Mouse (Mus musculus): ENCODE results near the gene Thbs3. TPM values are rescaled to one million over a fixed set of nuclear protein-coding genes. Genes with fewer than 3 reads are reported as not detected.
A peak's percentile ranks its signal among the peaks of the same experiment; 100 is the strongest.

Gene Thbs3
- total RNA-seq, 2 experiments from 2014 or later: 6.4 to 10.2 TPM

DNA sequence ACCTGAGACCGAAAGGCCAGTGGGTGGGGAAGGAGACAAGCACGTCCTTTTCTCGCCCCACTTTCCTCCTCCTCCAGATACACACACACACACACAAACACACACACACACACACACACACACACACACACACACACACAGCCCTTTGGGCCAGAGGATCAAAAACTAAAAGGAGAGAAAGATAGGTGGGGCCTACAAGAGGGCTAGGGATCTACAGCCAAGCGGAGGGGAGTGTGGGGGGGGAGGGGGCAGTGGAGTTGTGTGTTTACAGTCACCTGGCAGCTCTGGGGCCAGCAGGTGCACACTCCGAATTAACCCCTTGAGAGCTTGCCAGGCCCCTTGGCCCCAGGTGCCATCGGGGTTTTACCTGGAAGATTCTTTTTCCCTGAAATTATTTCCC, 17.6 kb downstream of the Thbs3 start:
- intact Hi-C loops (cut with DNase I): no loop called here
- no peak overlapping the region for H3K4me3 ChIP-seq
- TF ChIP-seq CTCF (IDR thresholded peaks at IDR 0.05): no peak

DNA sequence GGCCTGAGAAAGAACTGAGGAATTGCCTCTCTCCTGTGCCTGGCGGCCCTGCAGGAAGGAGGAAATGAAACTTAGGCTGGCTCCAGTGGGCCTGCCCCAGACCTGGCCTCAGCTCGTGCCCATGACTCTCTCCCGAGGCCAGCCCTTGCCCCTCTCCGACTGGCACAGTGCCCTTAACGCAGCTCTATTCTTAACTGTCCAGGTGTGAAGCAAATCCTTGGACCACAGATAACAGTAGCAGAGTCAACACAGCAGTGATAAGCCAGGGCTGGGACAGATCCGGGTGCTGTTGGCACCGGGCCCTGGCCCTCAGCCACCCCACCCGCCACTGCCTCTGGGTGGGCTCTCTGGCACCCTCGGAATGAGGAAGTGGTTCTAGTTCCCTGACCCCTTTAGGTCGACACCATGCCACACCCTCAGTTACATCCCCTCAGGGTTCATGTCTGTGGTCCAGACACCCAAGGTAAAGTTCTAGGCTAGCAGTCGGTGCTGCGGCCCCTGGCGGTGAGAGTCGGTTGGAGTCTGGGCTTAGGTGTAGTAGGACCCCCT, 18.7 kb downstream of the Thbs3 start:
- no peak for TF ChIP-seq CTCF (IDR thresholded peaks at IDR 0.05)
- intact Hi-C loops (cut with DNase I): no loop called here
- no peak overlapping the region for H3K4me3 ChIP-seq
- no peak overlapping the region for H3K27ac ChIP-seq
- DNase-seq: no peak

More for the DNA sequence above, 17.6 kb downstream of the Thbs3 start:
- H3K27ac ChIP-seq: no peak overlapping the region
- no peak for DNase-seq

DNA sequence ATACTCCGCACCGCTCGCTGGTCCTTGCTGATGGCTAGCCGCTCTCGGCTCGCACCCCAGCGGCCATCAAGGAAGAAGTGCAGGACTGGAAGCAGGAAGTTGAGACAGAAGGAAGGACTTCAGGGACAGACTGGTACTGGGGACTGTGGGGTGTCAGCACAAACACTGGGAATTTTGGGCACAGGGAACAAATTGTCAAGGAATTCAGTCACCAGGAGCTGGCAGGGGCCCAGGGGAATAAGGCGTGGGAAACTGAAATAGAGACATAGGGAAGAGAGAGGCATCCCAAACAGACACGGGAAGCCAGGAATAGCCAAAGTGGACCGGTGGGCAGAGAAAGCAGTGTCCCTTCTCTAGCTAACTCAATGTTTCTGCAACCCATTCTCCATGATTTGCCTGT, 21.5 kb downstream of the Thbs3 start:
- Histone ChIP-seq H3K4me3 (no peak overlapping the region), H3K27ac (no peak overlapping the region)
- intact Hi-C loops (cut with DNase I): no loop called here
- TF ChIP-seq CTCF (IDR thresholded peaks at IDR 0.05): no peak
- DNase-seq: no peak

DNA sequence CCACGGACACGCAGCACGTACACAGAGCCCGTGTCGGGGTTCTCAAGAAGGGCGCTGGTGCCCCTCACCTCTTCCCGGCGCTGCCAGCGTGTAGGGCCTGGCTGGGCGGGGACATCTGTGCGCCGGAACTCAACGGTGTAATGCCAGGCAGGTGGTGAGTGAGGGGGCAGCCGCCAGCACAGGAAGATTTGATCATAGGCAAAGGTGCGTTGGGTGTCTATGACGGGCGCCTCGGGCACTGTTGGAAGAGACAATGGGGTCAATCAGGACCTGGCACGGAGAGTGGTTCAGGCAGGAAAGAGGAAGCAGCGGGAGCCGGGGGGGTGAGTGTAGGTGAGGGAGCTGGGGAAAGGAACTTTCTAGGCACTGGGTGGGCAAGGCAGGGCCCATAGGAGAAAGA, 22.7 kb downstream of the Thbs3 start:
- no peak overlapping the region for H3K4me3 ChIP-seq
- no peak overlapping the region for H3K27ac ChIP-seq
- DNase-seq: no peak
- intact Hi-C loops (cut with DNase I): no loop called here
- TF ChIP-seq CTCF (IDR thresholded peaks at IDR 0.05): no peak

DNA sequence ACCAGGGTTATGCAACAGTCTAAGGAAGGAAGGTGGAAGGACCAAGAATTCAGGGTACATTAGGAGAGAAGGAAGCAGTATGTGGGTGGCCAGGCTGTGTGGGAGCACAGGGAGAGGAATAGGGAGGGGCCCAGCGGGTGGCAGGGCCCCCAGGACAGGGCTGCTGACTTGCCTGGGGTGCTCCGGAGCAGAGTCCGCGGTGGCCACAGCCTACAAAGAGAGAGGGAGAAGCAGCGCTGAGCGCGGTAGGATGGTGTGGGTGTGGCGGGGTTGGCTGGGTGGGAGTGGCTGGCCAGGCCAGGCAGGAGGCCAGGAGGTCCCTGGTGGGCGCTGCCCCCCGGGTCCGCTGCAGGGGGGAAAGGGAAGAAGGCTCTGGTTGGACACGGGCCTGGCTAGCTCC, 23.5 kb downstream of the Thbs3 start:
- intact Hi-C loops (cut with DNase I): no loop called here
- Histone ChIP-seq H3K27ac (no peak overlapping the region), H3K4me3 (no peak overlapping the region)
- DNase-seq: no peak
- TF ChIP-seq CTCF (IDR thresholded peaks at IDR 0.05): no peak

DNA sequence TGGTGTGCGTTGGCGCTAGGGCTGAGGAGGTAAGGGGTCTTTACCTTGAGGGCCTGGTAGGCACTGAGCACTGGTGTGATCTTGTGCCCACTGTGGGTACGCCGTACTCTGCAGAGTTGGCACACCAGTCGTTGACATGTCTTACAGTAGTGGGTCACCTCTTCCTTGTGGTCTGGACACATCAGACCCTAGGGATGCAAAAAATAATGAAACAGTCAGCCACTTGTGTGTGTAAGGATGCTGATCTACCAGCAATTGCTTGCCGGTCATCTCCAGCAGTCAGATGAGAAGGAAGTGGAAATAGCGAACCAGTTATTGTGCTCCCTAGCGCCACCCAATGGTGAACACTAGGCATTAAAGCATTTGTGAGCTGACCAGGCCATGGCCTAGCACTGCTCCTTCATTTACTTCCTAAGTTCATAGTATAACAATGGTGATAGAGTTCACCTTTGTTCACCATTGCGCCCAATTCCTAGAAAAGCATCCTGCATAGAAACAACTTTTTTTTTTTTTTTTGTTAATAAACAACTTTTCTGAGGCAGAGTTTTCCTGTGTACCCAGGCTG, 27.4 kb downstream of the Thbs3 start:
- intact Hi-C loops (cut with DNase I): no loop called here
- TF ChIP-seq CTCF (IDR thresholded peaks at IDR 0.05): peak; percentile 71
- Histone ChIP-seq H3K4me3 (no peak overlapping the region), H3K27ac (no peak overlapping the region)
- DNase-seq: peak; percentile 63

DNA sequence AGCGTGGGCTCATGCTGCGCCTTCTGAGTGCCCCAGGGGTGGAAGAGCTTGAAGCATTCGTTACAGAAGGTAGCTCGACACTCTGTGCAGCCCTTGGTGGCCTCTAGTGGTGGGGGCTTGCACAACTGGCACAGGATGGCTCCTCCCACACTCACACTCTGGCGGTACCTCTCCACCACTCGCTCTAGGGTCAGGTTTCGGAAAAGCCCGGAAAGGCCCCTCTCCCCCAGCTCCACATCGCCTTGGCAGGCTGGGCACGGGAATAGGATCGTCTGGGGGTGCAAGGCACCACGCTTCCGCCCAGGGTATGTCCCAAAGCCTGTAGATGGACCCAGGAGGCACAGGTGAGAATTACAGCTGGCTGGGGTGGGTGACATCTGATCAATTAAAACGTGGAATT, 28.6 kb downstream of the Thbs3 start:
- DNase-seq: no peak
- no peak overlapping the region for H3K27ac ChIP-seq
- TF ChIP-seq CTCF (IDR thresholded peaks at IDR 0.05): peak; percentile 40
- intact Hi-C loops (cut with DNase I): no loop called here
- no peak overlapping the region for H3K4me3 ChIP-seq

DNA sequence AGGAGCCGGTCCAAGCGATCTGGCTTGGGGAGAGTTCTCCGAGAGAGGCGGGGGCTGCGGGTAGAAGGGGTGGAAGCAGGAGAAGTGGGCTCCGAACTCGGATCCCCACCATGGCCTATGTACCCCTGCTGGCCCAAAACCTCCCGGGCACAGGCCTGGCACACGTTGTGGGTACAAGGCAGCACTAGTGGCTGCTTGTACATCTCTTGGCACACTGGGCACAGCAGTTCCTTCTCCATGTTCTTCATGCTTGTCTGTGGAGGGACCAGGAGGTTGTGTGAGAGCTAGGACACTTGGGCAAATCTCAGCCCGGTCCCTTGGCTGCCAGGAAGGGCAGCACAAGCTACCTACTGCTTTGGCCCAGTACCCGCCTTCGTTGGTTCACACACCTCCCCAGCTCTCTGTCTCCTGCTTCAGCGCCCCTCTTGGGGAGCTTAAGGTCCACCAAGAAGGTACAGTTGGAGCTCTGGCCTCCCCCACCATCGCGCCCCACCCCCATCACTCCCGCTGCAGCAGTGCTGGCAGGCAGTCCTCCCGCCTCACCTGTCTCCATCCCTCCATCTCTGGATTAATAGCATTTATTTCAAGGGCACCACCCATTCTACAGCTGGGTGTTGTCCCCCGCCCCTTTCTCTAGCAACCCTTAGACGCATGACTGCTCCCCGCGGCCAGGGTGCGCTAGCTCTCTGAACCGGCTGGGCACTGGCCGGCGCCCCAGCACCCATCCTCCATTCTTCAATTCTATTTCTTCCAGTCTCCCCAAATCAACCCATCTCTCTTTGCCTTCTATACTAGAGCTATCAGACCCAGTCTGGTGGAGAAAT, 29.4 kb downstream of the Thbs3 start:
- intact Hi-C loops (cut with DNase I): no loop called here
- Histone ChIP-seq H3K4me3 (peak overlapping the region; percentile 90), H3K27ac (no peak overlapping the region)
- no peak for DNase-seq
- TF ChIP-seq CTCF (IDR thresholded peaks at IDR 0.05): peak; percentile 25; the same call in 1 of the 2 replicates

DNA sequence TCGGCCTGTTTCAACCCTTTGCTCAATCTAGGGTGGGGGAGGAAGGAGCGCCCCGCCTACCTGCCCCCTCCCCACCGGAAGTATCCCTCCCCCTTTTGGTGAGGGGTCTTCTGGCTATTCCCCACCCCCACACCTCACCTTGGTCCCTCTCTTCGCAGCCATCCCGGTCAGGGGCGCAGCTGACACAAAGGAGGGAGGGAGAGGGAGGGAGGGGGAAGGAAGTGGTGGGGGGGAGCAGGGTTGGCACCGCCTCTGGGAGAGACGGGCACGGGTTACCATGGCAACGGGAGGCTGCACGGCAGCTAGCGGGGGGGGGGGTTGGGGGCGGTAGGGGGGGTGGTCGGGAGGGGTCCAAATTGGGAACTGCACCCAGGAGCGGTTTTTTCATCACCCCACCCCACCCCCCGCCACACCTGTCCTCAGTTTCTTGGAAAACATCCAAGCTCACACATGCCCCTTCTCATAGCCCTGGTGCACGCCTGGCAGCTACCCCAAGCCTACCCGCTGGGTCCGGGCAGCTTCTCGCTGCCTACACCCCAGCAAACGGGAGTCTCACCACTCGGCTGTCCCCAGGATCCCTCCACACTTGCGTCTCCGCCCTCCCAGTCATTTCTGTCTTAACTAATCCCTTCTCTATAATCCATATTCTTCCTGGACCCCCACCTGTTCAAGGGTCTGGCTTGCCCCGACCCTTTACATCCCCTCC, 30.2 kb downstream of the Thbs3 start:
- Histone ChIP-seq H3K27ac (peak overlapping the region; percentile 93), H3K4me3 (peak overlapping the region; percentile 90)
- intact Hi-C loops (cut with DNase I): no loop called here
- no peak for TF ChIP-seq CTCF (IDR thresholded peaks at IDR 0.05)
- no peak for DNase-seq

DNA sequence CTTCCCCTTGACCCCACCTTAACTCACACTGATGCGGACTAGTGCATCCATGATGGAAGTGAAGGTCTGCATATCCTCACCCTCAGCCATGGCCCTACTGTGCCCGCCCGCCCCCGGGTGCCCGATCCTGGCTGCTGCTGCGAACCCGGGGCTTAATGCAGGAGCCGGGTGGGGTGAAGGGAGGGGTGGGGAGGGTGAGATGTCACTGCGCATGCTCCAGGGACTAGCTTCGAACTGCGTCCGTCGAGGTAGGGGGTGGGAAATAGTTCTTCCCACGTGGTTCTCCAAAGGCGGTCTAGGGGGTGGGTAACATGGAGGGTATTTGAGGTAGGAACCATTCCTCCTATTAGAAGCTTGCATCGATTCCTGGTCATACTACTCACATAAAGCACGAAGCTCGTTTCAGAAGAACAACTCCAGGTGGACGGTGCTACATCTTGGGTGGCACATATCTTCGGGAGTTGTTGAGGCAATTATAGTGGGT, 30.8 kb downstream of the Thbs3 start, which contains the start of gene Krtcap2:
TSS of gene Krtcap2 (plus strand) at position 279 of the 484 bp plus-strand sequence.
- Histone ChIP-seq H3K4me3 (peak within 1 kb of the TSS; percentile 90), H3K27ac (peak within 1 kb of the TSS; percentile 93)
- intact Hi-C loops (cut with DNase I): loop anchor here (2.0 kb wide), 1 partner anchor 63 kb away; no protein-coding TSS in a partner anchor
- DNase-seq: no peak
- no peak for TF ChIP-seq CTCF (IDR thresholded peaks at IDR 0.05)

DNA sequence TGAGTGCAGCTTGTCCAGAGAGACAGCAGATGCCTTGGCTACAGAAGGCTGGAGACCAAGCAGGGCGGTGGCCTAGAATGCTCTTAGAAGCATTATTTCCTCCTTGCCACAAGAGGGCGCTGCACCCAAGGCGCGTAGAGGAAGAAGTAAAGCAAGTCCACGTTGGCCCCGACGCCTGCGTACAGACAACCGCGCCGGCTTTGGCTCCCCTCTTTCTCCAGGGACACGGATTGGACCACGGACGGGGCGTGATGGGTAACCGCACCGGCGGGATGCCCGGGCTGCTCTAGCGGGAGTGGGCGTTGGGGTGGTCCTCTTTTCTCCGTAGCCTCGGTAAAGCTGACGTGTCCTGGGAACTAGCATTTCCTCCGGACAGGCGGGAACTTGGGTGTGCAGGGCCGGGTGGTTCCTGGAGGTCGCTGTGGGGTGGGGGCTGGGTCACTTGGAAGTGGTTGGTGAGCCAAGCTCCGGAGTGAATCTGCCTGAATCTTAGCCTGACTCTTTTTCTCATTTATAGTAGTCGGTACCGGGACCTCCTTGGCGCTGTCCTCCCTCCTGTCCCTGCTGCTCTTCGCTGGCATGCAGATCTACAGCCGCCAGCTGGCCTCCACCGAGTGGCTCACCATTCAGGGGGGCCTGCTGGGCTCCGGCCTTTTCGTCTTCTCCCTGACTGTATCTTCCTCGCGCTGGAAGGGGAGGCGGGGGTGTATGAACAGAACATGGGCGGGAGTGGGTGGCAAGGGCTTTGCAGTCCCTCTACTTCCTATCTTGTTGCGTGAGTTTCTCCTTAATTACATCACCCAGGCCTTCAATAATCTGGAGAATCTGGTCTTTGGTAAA, 31.5 kb downstream of the Thbs3 start, which contains the start of gene Trim46:
TSS of gene Trim46 (minus strand) at position 49 of the 840 bp plus-strand sequence.
- DNase-seq: peak; percentile 93
- TF ChIP-seq CTCF (IDR thresholded peaks at IDR 0.05): no peak; the same call in none of the 2 replicates
- peak within 1 kb of the TSS; percentile 90 for H3K4me3 ChIP-seq
- intact Hi-C loops (cut with DNase I): loop anchor here (2.0 kb wide), 1 partner anchor 62 kb away; no protein-coding TSS in a partner anchor
- H3K27ac ChIP-seq: peak within 1 kb of the TSS; percentile 93

Measured in gastrocnemius, adult 2 months (tissue).